Mouse (Mus musculus) liver, postnatal 0 days (tissue): Measurements from ENCODE around the gene Gtf3c5. TPM values are rescaled to one million over a fixed set of nuclear protein-coding genes. Genes with fewer than 3 reads are reported as not detected.

Experiments used
- ATAC-seq: fragments of 200-750 bp; cut with Nextera tagmentation; 2 replicates; pipeline ENCODE4 v1.8.0; 2017; ENCODE audit warnings: mild to moderate bottlenecking, moderate library complexity
- DNase-seq: peaks from one replicate; pipeline ENCODE4 v3.0.0-alpha.2; 2016
- H3K27ac ChIP-seq: fragments of 300-500 bp; sonication (generic); 2 replicates; pipeline ENCODE4 v1.5.1; 2014; ENCODE audit warnings: antibody characterized with exemption, moderate library complexity, mild to moderate bottlenecking, low read depth
- H3K27me3 ChIP-seq: fragments of 300-500 bp; sonication (generic); 2 replicates; pipeline ENCODE4 v1.6.1; 2014; ENCODE audit warnings: low read length, control low read depth, mixed read lengths; ENCODE audit not compliant: insufficient read depth
- H3K36me3 ChIP-seq: fragments of 300-500 bp; sonication (generic); replicated peaks from 2 replicates; pipeline ENCODE4 v1.6.1; 2014; ENCODE audit warnings: mild to moderate bottlenecking, control low read depth, low read length, moderate library complexity, mixed read lengths; ENCODE audit not compliant: insufficient read depth
- H3K4me1 ChIP-seq: fragments of 300-500 bp; sonication (generic); 2 replicates; pipeline ENCODE4 v1.6.1; 2014; ENCODE audit warnings: antibody characterized with exemption, mild to moderate bottlenecking, control low read depth; ENCODE audit not compliant: insufficient read depth
- H3K4me2 ChIP-seq: fragments of 300-500 bp; sonication (generic); 2 replicates; pipeline ENCODE4 v1.6.1; 2014; ENCODE audit warnings: low read depth, mild to moderate bottlenecking, low read length, moderate library complexity, mixed read lengths
- H3K4me3 ChIP-seq: fragments of 300-500 bp; sonication (generic); 2 replicates; pipeline ENCODE4 v1.5.1; 2014; ENCODE audit warnings: low read depth, low read length
- H3K9ac ChIP-seq: fragments of 300-500 bp; sonication (generic); replicated peaks from 2 replicates; pipeline ENCODE4 v1.6.1; 2014; ENCODE audit warnings: mild to moderate bottlenecking, moderate library complexity
- H3K9me3 ChIP-seq: fragments of 300-500 bp; sonication (generic); 2 replicates; pipeline ENCODE4 v1.6.1; 2016; ENCODE audit warnings: mild to moderate bottlenecking, control low read depth, low read length, mixed read lengths
- CTCF ChIP-seq: sonication (generic); IDR thresholded peaks from 2 replicates; pipeline ENCODE4 v1.5.1; 2016; ENCODE audit warnings: antibody characterized with exemption, low read depth
- EP300 ChIP-seq: IDR thresholded peaks from 2 replicates; pipeline ENCODE4 v1.6.1; 2016; ENCODE audit warnings: antibody characterized with exemption, low read depth, mild to moderate bottlenecking
- WGBS: fragments of 180-500 bp; shearing (Covaris S2); extraction: QIAGEN DNeasy Blood & Tissue Kit; methylation state at CpG from one replicate; pipeline ENCODE4 v1.1.7; 2014; ENCODE audit not compliant: insufficient replicate concordance; 5-methylcytosine and 5-hydroxymethylcytosine counted together
- polyA plus RNA-seq: library from polyadenylated mRNA; unstranded; fragments of >200 nt; fragmentation: Nextera tagmentation; extraction: Ambion mirVana; gene quantifications from 2 replicates; pipeline ENCODE4 v1.2.1, GENCODE M21; 2015

Gene Gtf3c5
- polyA plus RNA-seq, 1 experiment from 2014 or later, result 5.8 TPM

DNA sequence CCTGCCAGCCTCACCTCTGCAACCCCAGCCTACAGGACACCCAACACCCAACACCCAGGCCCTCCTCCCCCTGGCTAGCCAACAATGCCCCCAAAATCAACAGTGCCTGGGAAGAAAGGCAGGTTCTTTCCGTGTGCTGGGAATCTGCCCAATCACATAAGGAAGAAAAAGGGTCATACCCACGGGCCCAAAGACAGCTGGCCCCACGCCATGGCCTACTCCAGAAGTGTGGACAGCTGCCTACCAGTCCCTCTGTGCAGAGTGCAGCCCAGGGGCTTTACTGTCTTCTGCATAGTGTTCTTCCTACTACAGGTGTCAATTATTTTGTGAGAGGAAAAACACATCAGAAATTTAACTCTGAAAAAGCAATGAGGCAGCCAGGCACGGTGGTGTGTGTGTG lies 8.2 kb downstream of the Gtf3c5 start:
- Histone ChIP-seq H3K4me3 (no peak overlapping the region), H3K27ac (no peak overlapping the region), H3K4me2 (no peak overlapping the region), H3K9ac (no peak overlapping the region), H3K4me1 (no peaks in the 10 kb centered on the region), H3K9me3 (no peaks in the 10 kb centered on the region), H3K36me3 (peaks cover 61% of the 10 kb centered on the region), H3K27me3 (no peaks in the 10 kb centered on the region)
- no peak for TF ChIP-seq EP300
- no peak for TF ChIP-seq CTCF
- DNase-seq, result no peak
- 86% methylated on average over 4 of the region's 4 CpGs for WGBS
- no peak for ATAC-seq

DNA sequence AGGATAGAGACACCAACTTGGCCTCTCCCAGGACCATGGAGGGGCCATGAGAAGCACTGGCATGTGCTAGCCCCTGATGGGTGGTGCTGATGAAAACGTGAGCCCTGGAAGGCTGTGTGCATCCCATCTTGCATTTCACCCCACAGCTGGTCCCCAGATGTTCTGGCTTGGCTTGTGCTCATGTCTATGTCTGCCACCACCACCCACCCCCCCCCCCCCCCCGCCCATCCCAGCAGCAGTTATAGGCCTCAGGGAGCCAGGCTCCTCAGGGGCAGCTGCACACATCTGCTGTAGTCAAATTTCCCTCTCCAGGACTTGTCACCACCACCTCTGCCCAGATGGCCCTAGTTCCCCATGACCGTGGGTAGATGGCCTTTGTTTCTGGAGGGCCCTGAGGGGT lies 13.6 kb downstream of the Gtf3c5 start:
- 83% methylated on average over 3 of the region's 3 CpGs for WGBS
- H3K36me3 ChIP-seq, result peaks cover 60% of the 10 kb centered on the region

DNA sequence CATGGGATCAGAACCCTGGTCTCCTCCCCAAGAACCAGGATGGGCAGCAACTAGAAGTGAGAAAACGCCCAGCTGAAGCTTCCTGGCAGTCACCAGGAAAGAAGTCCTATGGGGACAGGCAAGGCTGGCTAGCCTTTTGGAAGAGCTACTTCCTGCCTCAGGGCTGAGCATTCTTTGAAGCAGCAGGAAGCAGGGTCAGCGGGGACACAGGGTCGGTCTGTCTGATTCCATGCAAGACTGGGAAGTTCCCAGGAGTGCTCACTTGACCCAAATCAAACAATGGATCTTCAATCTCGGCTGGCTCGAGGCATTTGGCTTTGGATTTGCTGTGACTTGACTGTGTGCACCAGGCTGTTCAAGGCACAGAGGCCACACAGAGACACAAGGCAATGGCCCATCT lies 17.0 kb downstream of the Gtf3c5 start:
- TF ChIP-seq EP300 (no peak), CTCF (no peak)
- ATAC-seq (no peak), DNase-seq (no peak)
- Histone ChIP-seq H3K4me1 (no peaks in the 10 kb centered on the region), H3K36me3 (peaks cover 34% of the 10 kb centered on the region), H3K4me3 (no peak overlapping the region), H3K9me3 (no peaks in the 10 kb centered on the region), H3K27me3 (no peaks in the 10 kb centered on the region), H3K4me2 (no peak overlapping the region), H3K27ac (no peak overlapping the region), H3K9ac (no peak overlapping the region)
- 63% methylated on average over 5 of the region's 5 CpGs for WGBS

More for the DNA sequence above, 13.6 kb downstream of the Gtf3c5 start:
- no peaks in the 10 kb centered on the region for H3K27me3 ChIP-seq
- TF ChIP-seq CTCF (no peak), EP300 (no peak)
- no peak overlapping the region for H3K4me3 ChIP-seq
- DNase-seq (no peak), ATAC-seq (no peak)
- H3K4me1 ChIP-seq, result no peaks in the 10 kb centered on the region
- H3K4me2 ChIP-seq, result no peak overlapping the region
- no peaks in the 10 kb centered on the region for H3K9me3 ChIP-seq
- no peak overlapping the region for H3K27ac ChIP-seq
- H3K9ac ChIP-seq, result no peak overlapping the region

- H3K9ac ChIP-seq, result no peak overlapping the region
- ATAC-seq (no peak), DNase-seq (no peak)
- WGBS, result 92% methylated on average over 4 of the region's 4 CpGs
- no peaks in the 10 kb centered on the region for H3K27me3 ChIP-seq
- no peak overlapping the region for H3K4me2 ChIP-seq
- no peak overlapping the region for H3K27ac ChIP-seq
- H3K36me3 ChIP-seq, result peaks cover 19% of the 10 kb centered on the region
- no peaks in the 10 kb centered on the region for H3K9me3 ChIP-seq
- H3K4me1 ChIP-seq, result no peaks in the 10 kb centered on the region
- H3K4me3 ChIP-seq, result no peak overlapping the region
- no peak for TF ChIP-seq EP300
- no peak for TF ChIP-seq CTCF
These were observed 19.2 kb downstream of the Gtf3c5 start for GRCm38 (mm10) chr2:28564380-28564779.

GRCm38 (mm10) chr2:28563830-28564229 lies 19.7 kb downstream of the Gtf3c5 start:
- H3K4me2 ChIP-seq, result no peak overlapping the region
- no peaks in the 10 kb centered on the region for H3K9me3 ChIP-seq
- H3K9ac ChIP-seq, result no peak overlapping the region
- H3K4me3 ChIP-seq, result no peak overlapping the region
- no peak for DNase-seq
- no peak overlapping the region for H3K27ac ChIP-seq
- ATAC-seq, result no peak
- no peaks in the 10 kb centered on the region for H3K4me1 ChIP-seq
- H3K36me3 ChIP-seq, result peaks cover 15% of the 10 kb centered on the region
- TF ChIP-seq CTCF, result no peak
- TF ChIP-seq EP300, result no peak
- no peaks in the 10 kb centered on the region for H3K27me3 ChIP-seq

DNA sequence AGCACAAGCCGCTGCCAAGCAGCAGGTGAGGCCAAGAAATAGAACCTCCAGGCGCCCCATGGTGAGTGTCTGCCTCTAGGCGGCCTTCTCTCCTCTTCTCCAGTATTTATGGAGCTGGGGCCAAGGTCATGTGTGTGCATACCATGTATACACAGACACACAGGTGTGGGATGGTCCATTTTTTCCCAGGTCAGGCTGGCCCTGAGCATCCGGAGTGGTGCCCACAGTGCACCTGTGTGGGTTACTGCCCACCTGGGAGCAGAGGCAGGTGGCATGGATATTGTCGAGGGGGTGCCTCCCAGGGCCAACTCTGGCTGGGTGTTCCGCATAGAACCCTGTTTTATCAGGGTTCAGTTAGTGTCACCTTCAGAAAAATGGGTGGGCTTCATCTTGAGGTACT lies 20.2 kb downstream of the Gtf3c5 start, which contains the start of gene Cel:
Gene Cel, minus strand, starts transcription at position 101 of the 400 bp plus-strand sequence.
- no peak for TF ChIP-seq CTCF
- no peak for TF ChIP-seq EP300
- H3K4me2 ChIP-seq, result no peak within 1 kb of the TSS
- H3K27me3 ChIP-seq, result no peaks in the 10 kb centered on the region
- WGBS, result 64% methylated on average over 6 of the region's 6 CpGs
- ATAC-seq (no peak), DNase-seq (no peak)
- no peak within 1 kb of the TSS for H3K9ac ChIP-seq
- H3K27ac ChIP-seq, result no peak within 1 kb of the TSS
- H3K36me3 ChIP-seq, result peaks cover 10% of the 10 kb centered on the region
- no peak within 1 kb of the TSS for H3K4me3 ChIP-seq
- H3K4me1 ChIP-seq, result no peaks in the 10 kb centered on the region
- H3K9me3 ChIP-seq, result no peaks in the 10 kb centered on the region

GRCm38 (mm10) chr2:28557452-28557851 lies 26.1 kb downstream of the Gtf3c5 start:
- no peak for TF ChIP-seq CTCF
- no peak for TF ChIP-seq EP300
- no peak for DNase-seq
- H3K4me3 ChIP-seq, result no peak overlapping the region
- H3K27ac ChIP-seq, result no peak overlapping the region
- no peaks in the 10 kb centered on the region for H3K36me3 ChIP-seq
- WGBS, result 73% methylated on average over 5 of the region's 5 CpGs
- no peaks in the 10 kb centered on the region for H3K27me3 ChIP-seq
- no peak for ATAC-seq
- H3K9ac ChIP-seq, result no peak overlapping the region
- H3K4me2 ChIP-seq, result no peak overlapping the region
- H3K9me3 ChIP-seq, result no peaks in the 10 kb centered on the region
- no peaks in the 10 kb centered on the region for H3K4me1 ChIP-seq
